Mouse (Mus musculus) limb, embryonic 12.5 days (tissue): Measurements from ENCODE around the gene Gm11985. TPM values are rescaled to one million over a fixed set of nuclear protein-coding genes. Genes with fewer than 3 reads are reported as not detected.
A peak's percentile ranks its signal among the peaks of the same experiment; 100 is the strongest.

Source experiments
- ATAC-seq: fragments of 200-750 bp; cut with Nextera tagmentation; 2 replicates; pipeline ENCODE4 v1.8.0; 2017; ENCODE audit warnings: low read depth, moderate TSS enrichment; ENCODE audit not compliant: insufficient number of reproducible peaks, insufficient read depth, low FRiP score, low TSS enrichment
- H3K27ac ChIP-seq: fragments of 300-500 bp; sonication (generic); 2 replicates; pipeline ENCODE4 v1.5.1; 2016; ENCODE audit warnings: mild to moderate bottlenecking, moderate library complexity
- H3K27me3 ChIP-seq: fragments of 300-500 bp; sonication (generic); 2 replicates; pipeline ENCODE4 v1.6.1; 2016; ENCODE audit warnings: mild to moderate bottlenecking, moderate library complexity
- H3K36me3 ChIP-seq: fragments of 300-500 bp; sonication (generic); 2 replicates; pipeline ENCODE4 v1.6.1; 2016; ENCODE audit warnings: mild to moderate bottlenecking, moderate library complexity
- H3K4me1 ChIP-seq: fragments of 300-500 bp; sonication (generic); replicated peaks from 2 replicates; pipeline ENCODE4 v1.6.1; 2016
- H3K4me2 ChIP-seq: fragments of 300-500 bp; sonication (generic); 2 replicates; pipeline ENCODE4 v1.6.1; 2016; ENCODE audit warnings: mild to moderate bottlenecking, moderate library complexity
- H3K4me3 ChIP-seq: fragments of 300-500 bp; sonication (generic); replicated peaks from 2 replicates; pipeline ENCODE4 v1.5.1; 2016; ENCODE audit warnings: mild to moderate bottlenecking
- H3K9ac ChIP-seq: fragments of 300-500 bp; sonication (generic); replicated peaks from 2 replicates; pipeline ENCODE4 v1.6.1; 2016; ENCODE audit warnings: mild to moderate bottlenecking, moderate library complexity
- H3K9me3 ChIP-seq: fragments of 300-500 bp; sonication (generic); 2 replicates; pipeline ENCODE4 v1.6.1; 2016; ENCODE audit warnings: mild to moderate bottlenecking, moderate library complexity
- WGBS: fragments of 180-500 bp; shearing (Covaris S2); methylation state at CpG from one replicate; pipeline ENCODE4 v1.1.7; 2016; 5-methylcytosine and 5-hydroxymethylcytosine counted together
- polyA plus RNA-seq: library from polyadenylated mRNA; unstranded; fragments of >200 nt; fragmentation: Nextera tagmentation; extraction: Ambion mirVana; gene quantifications from 2 replicates; pipeline ENCODE4 v1.2.1, GENCODE M21; 2016

Gene Gm11985
- polyA plus RNA-seq, 1 experiment from 2014 or later = not detected

DNA sequence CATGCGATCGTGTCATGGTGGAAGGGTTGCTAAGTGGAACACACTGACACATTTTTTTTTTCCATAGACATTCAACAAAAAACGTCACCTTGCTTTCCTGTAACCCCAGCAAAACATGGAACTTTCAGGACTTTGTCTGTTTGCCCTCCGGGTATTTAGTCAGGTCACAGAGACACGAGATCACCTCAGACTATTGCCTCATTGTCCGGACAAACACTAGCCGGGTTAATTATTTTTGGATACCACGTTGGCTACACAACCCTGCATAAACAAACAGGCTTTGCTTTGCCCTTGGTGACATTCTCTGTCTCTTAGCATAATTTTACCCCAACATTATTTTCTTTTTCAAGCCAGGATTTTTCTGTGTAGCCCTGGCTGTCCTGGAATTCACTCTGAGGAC lies 35.3 kb downstream of the Gm11985 start:
- Histone ChIP-seq H3K4me1 (peaks cover 5% of the 10 kb centered on the region; the same call in 1 of the 2 replicates), H3K9me3 (no peaks in the 10 kb centered on the region), H3K4me2 (no peak overlapping the region), H3K9ac (no peak overlapping the region), H3K27me3 (no peaks in the 10 kb centered on the region), H3K36me3 (no peaks in the 10 kb centered on the region), H3K4me3 (no peak overlapping the region), H3K27ac (no peak overlapping the region)
- ATAC-seq = no peak
- 80% methylated on average over 8 of the region's 8 CpGs for WGBS

DNA sequence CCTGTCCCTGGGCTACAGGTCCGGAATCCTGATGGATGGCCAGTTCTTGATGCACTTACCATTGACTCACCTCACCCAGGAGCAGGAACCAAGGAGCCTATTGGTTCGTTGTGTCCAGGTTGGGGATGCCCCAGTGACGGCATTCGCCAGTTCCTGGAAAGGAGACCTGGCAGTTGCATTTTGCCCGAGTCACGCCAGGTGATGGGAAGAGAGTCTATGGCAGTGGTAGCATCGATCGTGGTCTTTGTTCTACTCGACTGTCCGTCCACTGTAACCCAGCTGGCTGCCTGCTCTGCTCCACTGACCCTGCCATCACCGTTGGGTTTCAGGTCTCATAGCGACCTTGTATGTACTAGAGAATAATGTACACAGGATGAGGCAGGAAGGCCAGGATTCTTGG lies 36.0 kb downstream of the Gm11985 start:
- H3K9ac ChIP-seq = no peak overlapping the region
- ATAC-seq = no peak
- no peak overlapping the region for H3K27ac ChIP-seq
- no peaks in the 10 kb centered on the region for H3K9me3 ChIP-seq
- no peaks in the 10 kb centered on the region for H3K36me3 ChIP-seq
- H3K4me3 ChIP-seq = no peak overlapping the region
- no peak overlapping the region for H3K4me2 ChIP-seq
- peaks cover 5% of the 10 kb centered on the region; the same call in 1 of the 2 replicates for H3K4me1 ChIP-seq
- H3K27me3 ChIP-seq = no peaks in the 10 kb centered on the region
- WGBS = 96% methylated on average over 12 of the region's 12 CpGs

DNA sequence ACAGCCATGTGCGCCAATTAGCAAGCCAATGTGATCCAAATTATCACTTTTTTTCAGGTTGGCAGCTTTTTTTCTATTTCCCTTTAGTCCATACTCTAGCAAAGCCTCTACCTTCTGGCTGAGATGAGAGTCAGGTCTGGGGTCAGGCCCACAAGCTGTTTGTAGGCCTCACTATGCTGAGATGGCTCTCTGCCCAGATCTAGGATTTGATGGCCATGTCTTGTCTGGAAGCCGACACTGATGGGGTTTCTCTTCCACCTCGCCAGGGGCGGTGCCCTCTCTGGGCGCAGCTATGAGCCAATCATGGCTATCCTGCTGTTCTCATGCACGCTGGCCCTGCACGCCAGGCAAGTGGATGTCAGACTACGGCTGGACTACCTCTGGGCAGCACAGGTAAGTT lies 37.9 kb downstream of the Gm11985 start:
- H3K9ac ChIP-seq = no peak overlapping the region
- WGBS = 94% methylated on average over 8 of the region's 8 CpGs
- H3K27me3 ChIP-seq = no peaks in the 10 kb centered on the region
- no peak overlapping the region for H3K27ac ChIP-seq
- H3K4me3 ChIP-seq = no peak overlapping the region
- ATAC-seq = no peak
- peaks cover 5% of the 10 kb centered on the region; the same call in 1 of the 2 replicates for H3K4me1 ChIP-seq
- no peak overlapping the region for H3K4me2 ChIP-seq
- H3K36me3 ChIP-seq = no peaks in the 10 kb centered on the region
- no peaks in the 10 kb centered on the region for H3K9me3 ChIP-seq

DNA sequence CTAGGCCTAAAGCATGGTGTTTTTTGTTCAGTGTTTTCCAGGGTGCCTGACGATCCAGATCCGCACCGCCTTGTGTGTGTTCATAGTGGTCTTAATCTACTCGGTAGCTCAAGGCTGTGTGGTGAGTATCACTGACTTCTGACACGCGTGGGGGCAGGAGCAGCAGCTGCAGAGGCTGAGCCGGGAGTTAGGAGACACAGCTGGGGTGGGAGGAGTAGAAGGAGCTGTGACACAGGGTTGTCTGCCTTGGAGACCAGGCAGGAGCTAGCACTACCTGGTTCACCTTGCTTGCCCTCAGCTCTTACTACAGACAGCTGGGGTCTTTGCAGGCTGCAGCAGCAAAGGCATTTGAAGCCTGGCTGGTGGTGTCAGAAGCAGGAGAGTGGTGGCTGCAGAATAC lies 38.9 kb downstream of the Gm11985 start:
- 69% methylated on average over 7 of the region's 7 CpGs for WGBS
- Histone ChIP-seq H3K4me1 (peaks cover 5% of the 10 kb centered on the region; the same call in 1 of the 2 replicates), H3K9ac (no peak overlapping the region), H3K36me3 (no peaks in the 10 kb centered on the region), H3K9me3 (no peaks in the 10 kb centered on the region), H3K27me3 (no peaks in the 10 kb centered on the region), H3K4me2 (no peak overlapping the region), H3K4me3 (no peak overlapping the region), H3K27ac (no peak overlapping the region)
- ATAC-seq = no peak

DNA sequence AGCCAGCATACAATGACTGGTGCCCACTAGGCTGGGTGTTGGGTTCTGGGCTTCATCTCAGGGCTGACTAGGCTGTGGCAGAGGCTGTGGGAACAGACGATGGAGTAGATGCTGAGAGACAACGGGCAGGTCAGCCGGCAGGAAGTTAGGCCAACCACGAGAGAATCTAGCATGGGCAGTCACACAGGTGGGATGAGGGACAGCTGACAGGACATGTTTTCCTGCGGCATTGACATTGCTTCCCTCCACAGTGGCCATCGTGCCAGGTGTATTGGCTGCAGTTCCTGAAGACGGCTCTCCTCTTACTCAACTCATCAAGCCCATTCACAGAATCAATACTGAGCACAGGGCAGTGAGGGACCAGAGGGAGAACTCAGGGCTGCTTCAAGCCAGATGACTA lies 40.4 kb downstream of the Gm11985 start:
- peaks cover 5% of the 10 kb centered on the region; the same call in 1 of the 2 replicates for H3K4me1 ChIP-seq
- no peak overlapping the region for H3K4me3 ChIP-seq
- no peak overlapping the region for H3K4me2 ChIP-seq
- WGBS = 90% methylated on average over 7 of the region's 7 CpGs
- no peaks in the 10 kb centered on the region for H3K9me3 ChIP-seq
- no peaks in the 10 kb centered on the region for H3K36me3 ChIP-seq
- no peak overlapping the region for H3K27ac ChIP-seq
- no peaks in the 10 kb centered on the region for H3K27me3 ChIP-seq
- H3K9ac ChIP-seq = no peak overlapping the region
- no peak for ATAC-seq

DNA sequence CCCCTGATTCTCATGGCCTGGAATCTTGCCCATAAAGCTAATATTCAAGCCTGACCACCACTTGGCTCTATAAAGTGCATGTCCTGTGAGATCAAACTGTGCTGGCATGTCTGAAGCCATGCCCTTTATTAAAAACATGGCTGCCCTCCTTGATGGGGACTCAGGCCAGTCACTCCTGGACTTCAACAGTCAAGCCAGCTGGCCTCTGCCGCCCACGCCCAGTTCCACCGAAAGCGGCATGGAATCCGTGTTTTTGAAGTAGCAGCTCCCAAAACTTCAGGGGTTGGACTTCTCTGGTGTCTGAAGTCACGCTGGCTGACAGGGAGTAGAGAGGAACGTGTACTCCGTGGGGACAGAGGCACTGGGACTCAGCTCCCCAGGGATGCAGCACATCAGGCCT lies 40.8 kb downstream of the Gm11985 start:
- ATAC-seq = no peak
- WGBS = 89% methylated on average over 8 of the region's 8 CpGs
- Histone ChIP-seq H3K9ac (no peak overlapping the region), H3K36me3 (no peaks in the 10 kb centered on the region), H3K9me3 (no peaks in the 10 kb centered on the region), H3K27me3 (no peaks in the 10 kb centered on the region), H3K4me3 (no peak overlapping the region), H3K4me2 (no peak overlapping the region), H3K4me1 (peaks cover 9% of the 10 kb centered on the region), H3K27ac (no peak overlapping the region)

DNA sequence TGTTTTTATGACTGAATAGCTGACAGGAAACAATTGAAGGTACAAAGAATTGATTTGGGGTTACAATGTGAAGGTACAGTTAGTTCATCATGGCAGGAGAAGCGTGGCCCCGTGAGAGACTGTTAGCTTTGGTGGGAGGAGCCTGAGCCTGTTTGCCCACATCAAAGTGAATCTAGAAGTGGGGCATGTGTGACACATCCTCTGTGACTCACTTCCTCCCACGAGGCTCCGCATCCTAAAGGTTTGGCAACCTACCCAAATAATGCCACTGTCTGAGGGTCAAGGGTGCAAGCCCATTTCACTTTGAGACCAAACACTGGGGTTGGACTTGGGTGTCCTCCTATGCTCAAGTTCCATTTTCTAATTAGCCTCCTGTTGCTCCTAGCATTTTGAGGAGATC lies 43.1 kb downstream of the Gm11985 start:
- H3K4me3 ChIP-seq = no peak overlapping the region
- H3K27ac ChIP-seq = no peak overlapping the region
- peaks cover 16% of the 10 kb centered on the region for H3K4me1 ChIP-seq
- 71% methylated on average over 4 of the region's 4 CpGs for WGBS
- H3K4me2 ChIP-seq = no peak overlapping the region
- no peaks in the 10 kb centered on the region for H3K36me3 ChIP-seq
- ATAC-seq = no peak
- H3K9me3 ChIP-seq = no peaks in the 10 kb centered on the region
- H3K27me3 ChIP-seq = no peaks in the 10 kb centered on the region
- no peak overlapping the region for H3K9ac ChIP-seq

DNA sequence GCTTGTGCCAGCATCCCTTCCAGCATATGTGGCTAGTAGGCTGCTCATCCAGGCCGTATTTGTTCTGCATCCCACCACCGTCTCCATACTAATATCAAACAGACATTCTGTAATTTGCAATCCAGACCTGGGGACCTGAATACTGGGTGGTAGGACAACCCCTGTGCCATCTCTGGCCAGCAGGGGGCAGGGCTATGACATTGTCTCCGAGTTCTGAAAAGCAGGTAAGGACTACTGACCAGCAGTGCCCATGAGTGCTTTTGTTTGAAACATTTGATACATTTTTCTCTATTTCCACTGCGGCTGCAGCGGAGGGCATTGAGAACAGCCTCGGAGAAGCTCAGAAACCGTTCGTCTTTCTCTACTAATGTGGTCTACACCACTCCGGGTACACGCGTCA lies 44.0 kb downstream of the Gm11985 start:
- 86% methylated on average over 11 of the region's 11 CpGs for WGBS
- no peaks in the 10 kb centered on the region for H3K36me3 ChIP-seq
- no peak overlapping the region for H3K27ac ChIP-seq
- no peak overlapping the region for H3K4me2 ChIP-seq
- H3K9ac ChIP-seq = no peak overlapping the region
- H3K9me3 ChIP-seq = no peaks in the 10 kb centered on the region
- no peaks in the 10 kb centered on the region for H3K27me3 ChIP-seq
- H3K4me3 ChIP-seq = no peak overlapping the region
- ATAC-seq = no peak
- peaks cover 11% of the 10 kb centered on the region for H3K4me1 ChIP-seq

DNA sequence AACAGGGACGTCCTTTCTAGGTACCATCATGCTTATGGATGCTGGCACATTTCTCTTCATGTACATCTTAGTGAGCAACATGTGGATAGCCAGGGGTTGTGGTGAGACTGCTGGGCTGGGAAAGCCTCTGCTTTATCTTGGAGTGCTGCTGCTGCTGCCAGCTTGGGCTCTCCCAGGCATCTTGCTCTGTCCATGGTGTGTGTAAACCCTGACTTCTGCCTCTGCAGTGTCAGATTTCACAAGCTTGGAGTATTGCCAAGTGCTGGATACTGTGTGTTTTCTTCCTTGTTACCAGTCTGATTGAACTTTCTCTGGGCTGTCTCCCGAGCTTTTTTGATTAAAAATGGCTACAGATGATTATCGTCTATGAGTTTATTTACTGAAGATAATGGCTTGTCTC lies 45.6 kb downstream of the Gm11985 start:
- Histone ChIP-seq H3K27ac (0 out of 2 replicates have a peak overlapping the region, but pooled peaks have one; percentile 31), H3K27me3 (no peaks in the 10 kb centered on the region), H3K9ac (no peak overlapping the region), H3K4me2 (no peak overlapping the region), H3K4me3 (no peak overlapping the region), H3K4me1 (peaks cover 11% of the 10 kb centered on the region), H3K9me3 (no peaks in the 10 kb centered on the region), H3K36me3 (no peaks in the 10 kb centered on the region)
- ATAC-seq = peak; percentile 72; the same call in 1 of the 2 replicates
- 40% methylated on average over 3 of the region's 3 CpGs for WGBS

DNA sequence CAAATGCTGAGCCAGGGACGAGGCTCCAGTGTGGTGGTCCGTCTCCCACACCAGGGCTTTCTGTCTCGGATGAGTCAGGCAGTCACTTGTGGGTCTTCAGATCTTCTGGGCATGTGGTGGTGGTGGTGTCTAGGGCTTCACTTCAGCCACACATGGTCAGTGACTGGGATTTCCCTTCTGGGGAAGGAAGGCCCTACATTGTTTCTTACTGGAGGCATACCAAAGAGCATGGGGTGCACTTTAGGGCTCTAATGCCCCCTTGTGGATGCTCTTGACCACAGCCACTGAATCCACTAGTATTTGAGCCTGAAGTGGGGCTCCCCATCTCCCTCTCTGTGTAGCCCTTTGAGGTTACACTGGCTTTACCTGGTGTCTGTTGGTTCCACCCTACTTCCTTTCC lies 47.9 kb downstream of the Gm11985 start:
- WGBS = 93% methylated on average over 3 of the region's 3 CpGs
- no peak overlapping the region for H3K4me3 ChIP-seq
- peaks cover 11% of the 10 kb centered on the region for H3K4me1 ChIP-seq
- no peaks in the 10 kb centered on the region for H3K36me3 ChIP-seq
- no peak overlapping the region for H3K9ac ChIP-seq
- no peak overlapping the region for H3K27ac ChIP-seq
- H3K4me2 ChIP-seq = no peak overlapping the region
- no peaks in the 10 kb centered on the region for H3K27me3 ChIP-seq
- ATAC-seq = no peak
- H3K9me3 ChIP-seq = no peaks in the 10 kb centered on the region

DNA sequence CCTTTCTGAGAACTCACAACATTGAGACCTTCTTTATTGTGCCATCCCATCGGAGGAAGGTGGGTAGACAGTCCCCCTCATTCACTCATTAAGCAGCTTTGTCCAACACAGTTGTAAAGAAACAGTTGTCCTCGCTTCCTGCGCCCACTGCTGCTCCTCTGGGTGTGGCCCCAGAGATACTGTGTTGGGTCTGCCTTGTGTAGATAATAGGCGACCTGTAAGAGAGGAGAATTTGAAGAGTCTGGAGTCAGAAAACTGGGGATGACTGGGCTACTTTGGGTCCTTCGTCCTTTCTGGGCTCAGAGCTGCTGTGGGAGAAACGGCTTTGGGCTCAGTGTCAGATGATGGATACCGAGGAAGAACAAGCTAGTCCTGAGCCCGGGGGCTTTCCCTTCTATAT lies 50.0 kb downstream of the Gm11985 start:
- Histone ChIP-seq H3K36me3 (no peaks in the 10 kb centered on the region), H3K4me1 (peaks cover 11% of the 10 kb centered on the region), H3K27ac (no peak overlapping the region), H3K4me3 (no peak overlapping the region), H3K4me2 (no peak overlapping the region), H3K27me3 (no peaks in the 10 kb centered on the region), H3K9me3 (no peaks in the 10 kb centered on the region), H3K9ac (no peak overlapping the region)
- WGBS = 88% methylated on average over 8 of the region's 8 CpGs
- ATAC-seq = no peak

DNA sequence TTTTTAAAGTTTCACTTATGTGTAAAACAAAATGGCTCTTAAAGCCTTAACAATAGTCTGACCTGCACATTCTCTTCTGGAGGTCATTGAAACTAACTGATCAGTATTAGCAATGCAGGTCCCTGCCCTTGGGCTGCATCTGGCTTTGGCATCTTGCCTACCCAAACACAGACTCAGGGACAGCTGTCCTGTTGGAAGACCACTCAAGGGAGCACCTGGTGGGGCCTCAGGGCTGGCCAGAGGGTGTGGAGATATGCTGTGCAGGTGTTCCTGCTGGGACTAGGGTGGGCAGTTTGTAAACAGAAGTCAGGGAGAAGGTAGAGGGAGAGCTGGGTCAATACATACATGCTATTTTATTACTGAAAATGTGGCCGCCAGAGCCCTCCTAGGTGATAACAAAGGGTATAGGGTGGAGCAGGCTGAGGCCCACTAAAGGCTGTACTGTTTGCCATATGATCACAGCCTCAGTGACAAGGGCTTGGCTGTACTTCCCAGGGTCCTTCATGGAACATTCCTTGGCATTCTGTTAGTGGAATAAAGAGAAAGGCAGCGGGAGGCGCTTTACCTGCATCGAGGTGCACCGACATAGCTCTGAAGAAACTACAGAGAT lies 52.0 kb downstream of the Gm11985 start:
- no peaks in the 10 kb centered on the region for H3K36me3 ChIP-seq
- no peak for ATAC-seq
- H3K27ac ChIP-seq = no peak overlapping the region
- no peak overlapping the region for H3K4me3 ChIP-seq
- no peaks in the 10 kb centered on the region for H3K4me1 ChIP-seq
- H3K9ac ChIP-seq = no peak overlapping the region
- H3K27me3 ChIP-seq = no peaks in the 10 kb centered on the region
- 94% methylated on average over 5 of the region's 5 CpGs for WGBS
- H3K9me3 ChIP-seq = no peaks in the 10 kb centered on the region
- H3K4me2 ChIP-seq = no peak overlapping the region
